Mouse (Mus musculus) hindbrain, embryonic 16.5 days (tissue): ENCODE measurements around the gene Mtr. TPM values are rescaled to one million over a fixed set of nuclear protein-coding genes. Genes with fewer than 3 reads are reported as not detected.
A peak's percentile ranks its signal among the peaks of the same experiment; 100 is the strongest.
"Not testable (repeated sequence)": the region's sequence is repeated elsewhere in the genome, so short reads cannot be mapped to it uniquely, and the experiment has no call there.

Source experiments
- ATAC-seq: fragments of 200-750 bp; cut with Nextera tagmentation; 2 replicates; pipeline ENCODE4 v1.8.0; 2017; ENCODE audit warnings: moderate TSS enrichment, moderate library complexity
- H3K27ac ChIP-seq: fragments of 300-500 bp; sonication (generic); 2 replicates; pipeline ENCODE4 v1.5.1; 2014; ENCODE audit warnings: low read depth, mild to moderate bottlenecking, control low read depth, low read length, moderate library complexity
- H3K27me3 ChIP-seq: fragments of 300-500 bp; sonication (generic); replicated peaks from 2 replicates; pipeline ENCODE4 v1.6.1; 2014; ENCODE audit warnings: low read length; ENCODE audit not compliant: control insufficient read depth, insufficient read depth
- H3K36me3 ChIP-seq: fragments of 300-500 bp; sonication (generic); 2 replicates; pipeline ENCODE4 v1.6.1; 2014; ENCODE audit warnings: mild to moderate bottlenecking, low read length, moderate library complexity, mixed read lengths; ENCODE audit not compliant: control insufficient read depth, insufficient read depth
- H3K4me1 ChIP-seq: fragments of 300-500 bp; sonication (generic); 2 replicates; pipeline ENCODE4 v1.6.1; 2014; ENCODE audit warnings: low read depth, low read length; ENCODE audit not compliant: control insufficient read depth, insufficient read depth
- H3K4me2 ChIP-seq: fragments of 300-500 bp; sonication (generic); 2 replicates; pipeline ENCODE4 v1.6.1; 2014; ENCODE audit warnings: mild to moderate bottlenecking, low read length, control low read depth, moderate library complexity
- H3K4me3 ChIP-seq: fragments of 300-500 bp; sonication (generic); 2 replicates; pipeline ENCODE4 v1.5.1; 2014; ENCODE audit warnings: mild to moderate bottlenecking, low read length, control low read depth, moderate library complexity
- H3K9ac ChIP-seq: fragments of 300-500 bp; sonication (generic); 2 replicates; pipeline ENCODE4 v1.6.1; 2014; ENCODE audit warnings: low read depth, mild to moderate bottlenecking, control low read depth, low read length, moderate library complexity
- H3K9me3 ChIP-seq: fragments of 300-500 bp; sonication (generic); 2 replicates; pipeline ENCODE4 v1.6.1; 2014; ENCODE audit warnings: mild to moderate bottlenecking, low read length, moderate library complexity; ENCODE audit not compliant: control insufficient read depth
- WGBS: fragments of 180-500 bp; shearing (Covaris S2); extraction: QIAGEN DNeasy Blood & Tissue Kit; methylation state at CpG from one replicate; pipeline ENCODE4 v1.1.7; 2014; 5-methylcytosine and 5-hydroxymethylcytosine counted together
- polyA plus RNA-seq: library from polyadenylated mRNA; unstranded; fragments of >200 nt; fragmentation: Nextera tagmentation; extraction: Ambion mirVana; gene quantifications from 2 replicates; pipeline ENCODE4 v1.2.1, GENCODE M21; 2015

The Mtr gene
- polyA plus RNA-seq, 1 experiment from 2014 or later, result 3.1 TPM

- Histone ChIP-seq H3K27ac (no peak overlapping the region), H3K9ac (no peak overlapping the region), H3K9me3 (no peaks in the 10 kb centered on the region), H3K27me3 (no peaks in the 10 kb centered on the region), H3K4me1 (no peaks in the 10 kb centered on the region), H3K4me2 (no peak overlapping the region), H3K36me3 (no peaks in the 10 kb centered on the region), H3K4me3 (no peak overlapping the region)
- peak; percentile 41; the same call in 1 of the 2 replicates for ATAC-seq
- 59% methylated on average over 9 of the region's 9 CpGs for WGBS
Measured at GRCm38 (mm10) chr13:12159288-12160120, 98.4 kb downstream of the Mtr start.

DNA sequence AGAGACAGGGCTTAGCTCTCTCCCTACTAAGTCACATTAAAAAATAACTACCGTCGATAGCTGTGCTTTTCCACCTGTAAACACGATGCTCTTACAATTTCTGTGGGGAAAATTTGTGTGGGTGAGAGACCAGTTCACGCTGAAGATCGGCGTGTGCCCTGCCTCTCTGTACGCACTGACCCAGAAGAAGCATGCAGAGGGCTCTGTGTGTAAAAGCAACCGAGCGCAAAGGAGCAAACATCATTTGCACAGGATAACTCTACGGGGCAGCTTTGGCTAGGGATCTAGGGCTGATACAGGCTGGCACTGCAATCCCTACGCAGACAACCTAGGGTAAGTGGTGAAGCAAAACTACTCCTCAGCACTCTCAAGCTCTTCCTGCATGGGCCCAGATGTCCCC, 104.0 kb downstream of the Mtr start:
- no peaks in the 10 kb centered on the region for H3K36me3 ChIP-seq
- no peaks in the 10 kb centered on the region; the same call in 1 of the 2 replicates for H3K9me3 ChIP-seq
- no peaks in the 10 kb centered on the region for H3K4me1 ChIP-seq
- no peak overlapping the region for H3K27ac ChIP-seq
- H3K4me3 ChIP-seq, result no peak overlapping the region
- ATAC-seq, result peak; percentile 14; the same call in 1 of the 2 replicates
- no peak overlapping the region for H3K9ac ChIP-seq
- 73% methylated on average over 11 of the region's 11 CpGs for WGBS
- H3K27me3 ChIP-seq, result no peaks in the 10 kb centered on the region
- no peak overlapping the region for H3K4me2 ChIP-seq

DNA sequence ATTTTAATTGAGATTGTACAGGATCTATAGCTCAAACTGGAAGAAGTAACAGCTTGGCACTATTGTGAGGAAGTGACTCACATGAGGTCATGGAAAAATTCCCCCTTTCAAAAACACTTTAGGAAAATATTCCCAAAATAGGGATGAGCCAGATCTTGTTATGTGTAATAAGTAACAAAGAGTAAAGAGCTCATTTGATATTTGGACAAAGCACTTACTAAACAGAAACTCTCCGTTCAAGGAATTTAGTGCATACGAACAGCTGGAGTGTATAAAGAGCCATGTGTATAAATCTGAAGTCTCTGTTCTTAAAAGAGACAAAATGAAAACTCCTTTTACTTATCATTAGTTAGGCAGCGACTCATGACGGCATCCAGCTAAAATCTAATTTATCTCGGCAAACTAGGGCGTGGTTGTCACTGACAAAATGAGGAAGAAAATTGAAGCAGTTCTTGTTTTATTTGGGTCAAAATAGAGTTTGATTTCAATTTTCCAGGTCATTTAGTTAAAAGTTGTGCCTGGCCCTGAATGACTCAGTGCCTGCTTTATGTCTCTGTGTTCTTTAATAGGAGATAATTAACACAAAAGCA, 110.9 kb downstream of the Mtr start:
- WGBS, result 65% methylated on average over 6 of the region's 6 CpGs
- H3K4me3 ChIP-seq, result no peak overlapping the region
- no peak overlapping the region for H3K27ac ChIP-seq
- no peaks in the 10 kb centered on the region for H3K27me3 ChIP-seq
- no peak overlapping the region for H3K4me2 ChIP-seq
- no peaks in the 10 kb centered on the region; the same call in 1 of the 2 replicates for H3K9me3 ChIP-seq
- H3K36me3 ChIP-seq, result no peaks in the 10 kb centered on the region
- no peak overlapping the region for H3K9ac ChIP-seq
- no peak for ATAC-seq
- no peaks in the 10 kb centered on the region for H3K4me1 ChIP-seq

DNA sequence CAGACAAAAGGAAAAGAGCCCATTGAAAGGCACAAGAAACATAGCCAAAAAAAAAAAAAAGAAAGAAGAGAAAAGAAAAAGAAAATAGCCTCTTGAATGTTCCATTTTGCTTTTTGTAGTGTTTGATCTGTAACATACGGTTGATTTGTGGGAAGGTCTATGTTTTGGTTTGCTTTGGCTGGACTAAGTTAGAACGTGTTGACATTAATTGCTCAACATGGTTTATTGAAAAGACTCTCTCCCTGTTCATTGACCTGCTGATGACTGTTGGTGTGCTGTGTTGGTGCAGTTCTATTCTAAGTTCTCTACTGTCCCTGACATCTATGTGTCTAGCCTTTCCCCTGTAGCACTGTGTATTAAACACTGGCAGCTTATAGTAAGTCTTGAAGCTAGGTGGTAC, 111.5 kb downstream of the Mtr start:
- Histone ChIP-seq H3K4me2 (no peak overlapping the region), H3K9me3 (no peaks in the 10 kb centered on the region; the same call in 1 of the 2 replicates), H3K27ac (no peak overlapping the region), H3K9ac (no peak overlapping the region), H3K36me3 (no peaks in the 10 kb centered on the region), H3K27me3 (no peaks in the 10 kb centered on the region), H3K4me3 (no peak overlapping the region), H3K4me1 (no peaks in the 10 kb centered on the region)
- 89% methylated on average over 2 of the region's 2 CpGs for WGBS
- no peak for ATAC-seq

GRCm38 (mm10) chr13:12143347-12143746, 114.6 kb downstream of the Mtr start:
- Histone ChIP-seq H3K9me3 (no peaks in the 10 kb centered on the region; the same call in 1 of the 2 replicates), H3K4me1 (no peaks in the 10 kb centered on the region), H3K4me3 (no peak overlapping the region), H3K27ac (no peak overlapping the region), H3K36me3 (no peaks in the 10 kb centered on the region), H3K27me3 (no peaks in the 10 kb centered on the region), H3K9ac (no peak overlapping the region), H3K4me2 (no peak overlapping the region)
- ATAC-seq, result no peak
- 92% methylated on average over 5 of the region's 5 CpGs for WGBS

DNA sequence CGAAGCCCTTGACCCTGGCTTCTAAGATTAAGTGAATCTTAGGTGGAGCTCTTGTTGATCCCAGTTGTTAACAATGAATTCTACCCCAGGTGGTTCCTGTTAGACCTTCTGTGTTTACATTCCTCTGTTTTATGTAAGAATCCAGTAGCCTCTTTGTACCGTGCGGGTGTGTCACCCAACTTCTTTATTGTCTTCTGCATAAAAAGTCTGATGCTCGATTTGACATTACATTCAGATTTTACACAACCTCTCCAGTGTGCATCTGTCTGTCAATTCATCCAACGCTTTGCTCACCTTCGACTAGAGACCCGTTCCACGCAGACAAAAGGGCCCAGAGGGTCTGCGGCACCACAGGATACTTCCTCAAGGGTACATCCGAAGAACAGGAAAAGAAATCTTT, 121.5 kb downstream of the Mtr start:
- WGBS, result 90% methylated on average over 10 of the region's 10 CpGs
- not testable (repeated sequence) for ATAC-seq, H3K9ac ChIP-seq, H3K4me2 ChIP-seq, H3K27ac ChIP-seq, H3K36me3 ChIP-seq, H3K27me3 ChIP-seq, H3K4me3 ChIP-seq, H3K4me1 ChIP-seq, H3K9me3 ChIP-seq

GRCm38 (mm10) chr13:12133549-12133948, 124.4 kb downstream of the Mtr start:
- Histone ChIP-seq H3K4me2 (no peak overlapping the region), H3K4me1 (no peaks in the 10 kb centered on the region; the same call in 1 of the 2 replicates), H3K36me3 (no peaks in the 10 kb centered on the region), H3K9ac (no peak overlapping the region), H3K27me3 (no peaks in the 10 kb centered on the region), H3K27ac (no peak overlapping the region), H3K4me3 (no peak overlapping the region), H3K9me3 (no peaks in the 10 kb centered on the region)
- WGBS, result 91% methylated on average over 7 of the region's 7 CpGs
- ATAC-seq, result no peak

Other genes with a start within 250 kb of the Mtr start
- gene Ryr2, start 151.2 kb downstream of the Mtr start, polyA plus RNA-seq, result 3.6 and 5.0 TPM in 2 replicates
- 3.8 and 22.8 TPM in 2 replicates for gene Actn2, start 82.6 kb upstream of the Mtr start, polyA plus RNA-seq
- 10.5 and 11.7 TPM in 2 replicates for gene Heatr1, start 136.9 kb upstream of the Mtr start, polyA plus RNA-seq
- 26.0 and 28.2 TPM in 2 replicates for gene Lgals8, start 206.8 kb upstream of the Mtr start, polyA plus RNA-seq